Mouse (Mus musculus): ENCODE results near the gene Traf1. TPM values are rescaled to one million over a fixed set of nuclear protein-coding genes. Genes with fewer than 3 reads are reported as not detected.
A peak's percentile ranks its signal among the peaks of the same experiment; 100 is the strongest.

The Traf1 gene
- polyA plus RNA-seq, 1 experiment = 2.0 TPM

DNA sequence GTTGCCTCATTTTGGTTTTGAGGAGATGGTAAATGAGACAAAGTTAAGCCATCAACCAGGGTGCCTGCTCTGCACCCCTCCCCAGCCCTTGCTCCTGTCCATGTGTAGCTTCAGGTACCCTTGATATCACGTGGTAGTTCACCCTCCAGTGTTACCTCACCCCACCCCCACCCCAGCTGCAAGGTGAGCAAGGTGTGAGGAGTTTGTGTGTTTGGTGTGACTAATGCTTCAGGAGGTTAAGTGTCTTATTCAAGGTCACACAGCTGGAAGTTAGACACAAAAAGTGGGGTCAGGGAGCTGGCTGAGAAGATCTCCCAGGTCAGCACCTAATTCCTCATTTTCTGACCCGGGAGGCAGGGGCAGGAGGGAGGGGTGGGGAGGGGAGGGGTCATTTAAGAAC is 38.8 kb downstream of the Traf1 start:
- TF ChIP-seq POLR2A (IDR thresholded peaks at IDR 0.05; ENCODE audit: low read depth, low read length) (no peak), CTCF (IDR thresholded peaks at IDR 0.05; ENCODE audit: borderline replicate concordance, insufficient read depth, low read length) (no peak)
- H3K4me3 ChIP-seq (ENCODE audit: insufficient read depth, low read length) = no peak overlapping the region
- no peak overlapping the region for H3K27ac ChIP-seq (ENCODE audit: insufficient read depth, low read length)
- no peaks in the 10 kb centered on the region for H3K4me1 ChIP-seq (ENCODE audit: control insufficient read depth, insufficient read depth, low read length)

DNA sequence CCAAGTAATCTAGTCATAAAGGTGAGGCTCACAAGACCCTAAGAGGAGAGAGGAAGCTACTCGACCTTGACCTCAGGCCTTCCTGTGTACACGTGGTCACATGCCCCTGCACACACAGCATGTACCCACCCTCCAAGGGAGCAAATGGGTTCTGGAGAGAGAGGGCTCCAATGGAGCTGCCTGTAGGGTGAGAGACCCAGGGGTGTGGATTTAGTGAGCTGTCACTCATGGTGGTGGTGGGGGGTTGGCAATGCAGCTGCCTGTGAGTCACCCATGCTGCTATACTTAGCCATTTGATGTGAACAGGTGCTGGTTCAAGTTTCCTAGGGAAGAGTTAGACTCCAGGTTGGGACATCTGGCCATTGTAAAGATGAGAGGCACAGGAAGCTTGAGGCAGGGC is 41.4 kb downstream of the Traf1 start:
- Histone ChIP-seq H3K4me3 (ENCODE audit: insufficient read depth, low read length) (no peak overlapping the region), H3K27ac (ENCODE audit: insufficient read depth, low read length) (no peak overlapping the region), H3K4me1 (ENCODE audit: control insufficient read depth, insufficient read depth, low read length) (no peaks in the 10 kb centered on the region)
- TF ChIP-seq CTCF (IDR thresholded peaks at IDR 0.05; ENCODE audit: borderline replicate concordance, insufficient read depth, low read length) (no peak), POLR2A (IDR thresholded peaks at IDR 0.05; ENCODE audit: low read depth, low read length) (no peak)

DNA sequence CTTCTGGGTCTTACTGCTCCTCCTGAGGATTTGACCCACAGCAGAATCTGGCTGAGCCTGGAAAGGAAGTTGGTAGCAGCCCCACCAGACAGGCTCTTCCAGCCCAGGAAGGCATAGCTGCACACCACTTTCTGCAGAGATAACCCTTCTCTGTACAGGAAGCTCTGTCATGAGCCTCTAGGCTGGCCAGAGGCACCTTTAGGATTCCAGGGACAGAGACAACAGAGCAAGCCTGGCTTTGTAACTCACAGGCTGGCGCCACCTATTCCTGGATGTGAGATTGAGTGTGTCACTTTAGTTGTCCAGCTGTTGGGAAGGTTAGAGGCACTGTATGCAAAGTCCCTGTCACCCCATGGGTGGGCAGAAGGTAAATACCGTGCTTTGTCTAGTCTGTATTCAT is 46.5 kb downstream of the Traf1 start:
- TF ChIP-seq CTCF (IDR thresholded peaks at IDR 0.05; ENCODE audit: borderline replicate concordance, insufficient read depth, low read length) (no peak), POLR2A (IDR thresholded peaks at IDR 0.05; ENCODE audit: low read depth, low read length) (no peak)
- Histone ChIP-seq H3K4me1 (ENCODE audit: control insufficient read depth, insufficient read depth, low read length) (no peaks in the 10 kb centered on the region), H3K27ac (ENCODE audit: insufficient read depth, low read length) (no peak overlapping the region), H3K4me3 (ENCODE audit: insufficient read depth, low read length) (no peak overlapping the region)

DNA sequence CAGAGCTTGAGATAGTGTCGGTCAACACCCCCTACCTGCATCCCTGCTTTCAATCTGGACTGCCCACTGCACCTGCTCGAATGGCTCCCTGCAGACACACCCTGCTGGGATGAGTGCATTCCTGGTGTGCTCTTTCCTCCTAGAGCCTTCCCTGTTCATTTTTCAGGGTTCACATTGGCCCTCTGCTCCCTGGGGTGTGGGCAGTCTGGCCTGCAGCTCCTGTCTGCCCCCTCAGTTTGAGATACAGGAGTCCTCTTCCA is 46.8 kb downstream of the Traf1 start:
- TF ChIP-seq CTCF (IDR thresholded peaks at IDR 0.05; ENCODE audit: borderline replicate concordance, insufficient read depth, low read length) (no peak), POLR2A (IDR thresholded peaks at IDR 0.05; ENCODE audit: low read depth, low read length) (no peak)
- Histone ChIP-seq H3K4me3 (ENCODE audit: insufficient read depth, low read length) (no peak overlapping the region), H3K27ac (ENCODE audit: insufficient read depth, low read length) (no peak overlapping the region), H3K4me1 (ENCODE audit: control insufficient read depth, insufficient read depth, low read length) (no peaks in the 10 kb centered on the region)

DNA sequence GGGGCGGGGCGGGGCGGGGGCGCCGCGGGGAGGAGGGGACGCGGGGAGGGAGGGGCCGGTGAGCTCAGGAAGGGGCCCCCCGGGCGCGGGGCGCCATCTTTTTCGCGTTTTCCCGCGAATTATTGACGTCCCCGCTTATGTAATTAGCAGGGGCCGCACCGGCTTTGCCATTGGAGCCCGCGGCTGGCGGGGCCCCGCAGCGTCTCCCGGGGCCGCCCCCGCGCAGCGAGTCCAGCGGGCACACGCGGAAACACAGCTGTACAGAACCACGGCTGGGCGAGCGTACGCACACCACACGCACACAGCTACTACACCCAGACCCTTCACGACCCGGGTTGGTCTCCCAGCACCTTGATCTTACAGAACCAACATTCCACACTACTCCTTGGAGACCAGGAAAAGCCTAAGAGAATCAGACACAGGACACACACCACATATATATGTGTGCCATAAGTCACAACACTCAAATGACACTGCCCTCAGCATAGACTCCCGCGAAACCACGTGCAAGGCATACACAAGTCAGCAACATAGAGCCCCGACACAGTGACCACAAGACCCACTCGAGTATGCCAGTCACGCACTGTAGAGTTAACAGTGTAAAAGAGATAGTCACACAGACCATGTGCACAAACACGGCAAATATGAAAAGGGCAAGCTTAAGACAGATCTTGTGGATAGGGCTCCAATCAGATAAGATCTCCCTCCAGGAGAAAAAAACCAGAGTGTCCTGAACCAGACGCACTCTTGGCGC is 47.3 kb downstream of the Traf1 start:
- Histone ChIP-seq H3K27ac (ENCODE audit: insufficient read depth, low read length) (no peak overlapping the region), H3K4me3 (ENCODE audit: insufficient read depth, low read length) (peak overlapping the region; percentile 70), H3K4me1 (ENCODE audit: control insufficient read depth, insufficient read depth, low read length) (no peaks in the 10 kb centered on the region)
- no peak for TF ChIP-seq CTCF (IDR thresholded peaks at IDR 0.05; ENCODE audit: borderline replicate concordance, insufficient read depth, low read length)
- TF ChIP-seq POLR2A (IDR thresholded peaks at IDR 0.05; ENCODE audit: low read depth, low read length) = peak; percentile 51; the same call in 1 of the 2 replicates

DNA sequence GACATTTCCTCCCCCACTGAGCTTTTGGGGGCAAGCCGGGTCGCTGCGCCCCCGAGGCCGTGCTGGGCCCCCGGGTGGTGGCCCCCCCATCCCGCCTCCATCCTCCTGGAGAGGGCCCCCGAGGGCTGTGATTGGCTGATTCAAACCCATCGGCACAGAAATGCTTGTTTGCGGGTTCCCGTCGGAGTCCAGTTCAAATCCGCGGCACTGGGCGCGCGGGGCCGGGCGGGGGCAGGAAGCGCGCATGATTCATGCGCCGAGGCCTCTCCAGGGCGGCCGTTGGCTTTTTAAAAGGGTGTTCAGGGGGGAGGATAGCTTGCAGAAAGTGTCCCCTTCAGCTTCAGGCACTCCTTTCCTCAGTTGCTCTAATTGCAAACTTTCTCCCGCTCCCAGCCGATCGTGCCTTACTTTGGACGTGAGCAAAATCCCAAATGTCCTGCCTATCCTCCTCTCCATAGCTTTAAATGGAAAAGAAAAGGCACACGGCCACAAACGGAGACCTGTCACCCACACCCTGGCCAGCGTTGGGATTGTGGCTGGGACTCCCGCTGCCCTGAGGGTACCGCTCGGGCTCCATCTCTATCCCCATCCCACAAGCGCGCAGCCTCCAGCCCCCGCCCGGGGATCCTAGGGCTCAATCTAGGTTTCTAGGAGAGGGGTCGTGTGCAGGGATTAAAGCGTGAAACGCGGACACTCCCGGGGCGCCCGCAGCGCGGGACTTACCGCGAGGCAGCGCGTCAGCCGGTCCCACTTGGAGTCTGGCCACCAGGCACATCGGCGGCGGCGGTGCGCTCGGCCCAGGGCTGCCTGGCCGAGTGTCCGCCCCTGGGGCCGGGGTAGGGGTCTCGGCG is 48.1 kb downstream of the Traf1 start, which contains the start of gene Phf19:
Gene Phf19 (minus strand): TSS at position 809 of the 851 bp plus-strand sequence.
- no peak for TF ChIP-seq CTCF (IDR thresholded peaks at IDR 0.05; ENCODE audit: borderline replicate concordance, insufficient read depth, low read length)
- peak; percentile 55 for TF ChIP-seq POLR2A (IDR thresholded peaks at IDR 0.05; ENCODE audit: low read depth, low read length)
- Histone ChIP-seq H3K4me1 (ENCODE audit: control insufficient read depth, insufficient read depth, low read length) (no peaks in the 10 kb centered on the region), H3K27ac (ENCODE audit: insufficient read depth, low read length) (no peak within 1 kb of the TSS), H3K4me3 (ENCODE audit: insufficient read depth, low read length) (peak within 1 kb of the TSS; percentile 70)

DNA sequence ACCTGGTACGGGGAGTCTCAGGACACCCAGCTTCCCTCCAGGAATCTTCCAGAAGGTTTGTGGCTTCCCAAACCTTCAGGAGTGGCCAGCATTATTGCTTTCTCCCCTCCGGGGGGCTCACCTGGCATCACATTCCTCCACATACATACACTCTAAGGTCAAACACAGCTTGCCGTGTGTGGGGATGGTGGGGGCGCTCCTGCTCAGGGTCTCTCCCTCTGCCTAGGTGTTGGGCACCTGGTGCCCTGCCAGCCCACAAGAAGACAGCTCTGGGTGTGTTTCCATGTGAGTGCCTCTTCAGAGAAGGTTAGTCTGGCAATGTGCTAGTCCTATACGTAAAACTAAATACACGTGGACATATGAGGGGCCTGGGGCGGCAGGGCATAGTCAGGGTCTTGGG is 49.0 kb downstream of the Traf1 start:
- Histone ChIP-seq H3K4me1 (ENCODE audit: control insufficient read depth, insufficient read depth, low read length) (no peaks in the 10 kb centered on the region), H3K27ac (ENCODE audit: insufficient read depth, low read length) (no peak overlapping the region), H3K4me3 (ENCODE audit: insufficient read depth, low read length) (peak overlapping the region; percentile 70)
- no peak for TF ChIP-seq POLR2A (IDR thresholded peaks at IDR 0.05; ENCODE audit: low read depth, low read length)
- TF ChIP-seq CTCF (IDR thresholded peaks at IDR 0.05; ENCODE audit: borderline replicate concordance, insufficient read depth, low read length) = no peak

DNA sequence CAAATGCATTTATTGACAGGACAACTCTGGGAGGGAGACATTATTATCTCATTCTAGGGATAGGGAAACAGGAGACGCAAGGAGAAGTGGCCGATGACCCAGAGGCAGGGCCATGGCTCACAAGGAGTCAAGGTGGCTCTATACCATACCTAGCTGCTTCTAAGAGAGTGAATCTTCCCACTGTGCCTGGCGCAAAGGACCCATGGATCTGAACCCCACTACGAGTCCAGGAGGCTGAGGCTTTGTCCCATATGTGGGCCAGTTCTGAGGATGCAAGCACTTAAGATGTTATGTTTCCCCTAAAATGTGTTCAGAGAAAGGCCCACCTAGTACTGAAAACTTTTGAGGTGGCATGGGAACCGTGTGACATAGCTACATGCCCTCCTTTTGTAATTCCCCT is 49.7 kb downstream of the Traf1 start:
- no peak for TF ChIP-seq POLR2A (IDR thresholded peaks at IDR 0.05; ENCODE audit: low read depth, low read length)
- H3K4me3 ChIP-seq (ENCODE audit: insufficient read depth, low read length) = no peak overlapping the region
- H3K4me1 ChIP-seq (ENCODE audit: control insufficient read depth, insufficient read depth, low read length) = no peaks in the 10 kb centered on the region

DNA sequence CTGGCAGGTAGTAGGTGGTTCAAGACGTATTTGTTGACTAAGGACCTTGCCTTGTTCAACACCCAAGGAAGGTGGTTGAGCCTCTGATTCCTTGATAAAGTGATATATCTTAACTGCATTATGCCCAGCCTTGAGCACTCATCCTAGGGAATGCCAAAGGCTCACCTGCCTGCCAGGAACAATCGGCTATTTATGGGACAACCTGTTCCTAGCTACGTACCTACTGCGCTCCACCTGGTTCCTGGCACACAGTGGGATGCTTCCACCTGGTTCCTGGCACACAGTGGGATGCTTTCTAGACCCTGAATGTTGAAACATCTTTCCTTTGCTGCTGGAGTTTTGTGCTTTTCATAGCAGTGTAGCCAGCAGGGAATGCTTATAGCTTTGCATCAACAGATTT is 51.9 kb downstream of the Traf1 start:
- Histone ChIP-seq H3K4me1 (ENCODE audit: control insufficient read depth, insufficient read depth, low read length) (no peaks in the 10 kb centered on the region), H3K27ac (ENCODE audit: insufficient read depth, low read length) (no peak overlapping the region), H3K4me3 (ENCODE audit: insufficient read depth, low read length) (no peak overlapping the region)
- TF ChIP-seq CTCF (IDR thresholded peaks at IDR 0.05; ENCODE audit: borderline replicate concordance, insufficient read depth, low read length) (no peak), POLR2A (IDR thresholded peaks at IDR 0.05; ENCODE audit: low read depth, low read length) (no peak)

More for the DNA sequence above, 49.7 kb downstream of the Traf1 start:
- no peak overlapping the region for H3K27ac ChIP-seq (ENCODE audit: insufficient read depth, low read length)
